Mouse (Mus musculus) lung, embryonic 15.5 days (tissue): Measurements from ENCODE around the gene C130026I21Rik. TPM values are rescaled to one million over a fixed set of nuclear protein-coding genes. Genes with fewer than 3 reads are reported as not detected.
A peak's percentile ranks its signal among the peaks of the same experiment; 100 is the strongest.
"Not testable (repeated sequence)": the region's sequence is repeated elsewhere in the genome, so short reads cannot be mapped to it uniquely, and the experiment has no call there.

Experiments used
- ATAC-seq: fragments of 200-750 bp; cut with Nextera tagmentation; 2 replicates; pipeline ENCODE4 v1.8.0; 2017; ENCODE audit warnings: moderate number of reproducible peaks, borderline replicate concordance; ENCODE audit not compliant: low FRiP score, low TSS enrichment; ENCODE audit errors: extremely low read depth
- H3K27ac ChIP-seq: fragments of 300-500 bp; sonication (generic); 2 replicates; pipeline ENCODE4 v1.5.1; 2015; ENCODE audit warnings: moderate library complexity, mild to moderate bottlenecking, inconsistent platforms
- H3K27me3 ChIP-seq: fragments of 300-500 bp; sonication (generic); 2 replicates; pipeline ENCODE4 v1.6.1; 2015; ENCODE audit warnings: inconsistent platforms
- H3K36me3 ChIP-seq: fragments of 300-500 bp; sonication (generic); 2 replicates; pipeline ENCODE4 v1.6.1; 2015; ENCODE audit warnings: inconsistent platforms
- H3K4me1 ChIP-seq: fragments of 300-500 bp; sonication (generic); 2 replicates; pipeline ENCODE4 v1.6.1; 2015; ENCODE audit warnings: inconsistent platforms
- H3K4me2 ChIP-seq: fragments of 300-500 bp; sonication (generic); 2 replicates; pipeline ENCODE4 v1.6.1; 2015; ENCODE audit warnings: inconsistent platforms, mild to moderate bottlenecking, moderate library complexity
- H3K4me3 ChIP-seq: fragments of 300-500 bp; sonication (generic); 2 replicates; pipeline ENCODE4 v1.5.1; 2015; ENCODE audit warnings: mild to moderate bottlenecking, inconsistent platforms
- H3K9ac ChIP-seq: fragments of 300-500 bp; sonication (generic); 2 replicates; pipeline ENCODE4 v1.6.1; 2015; ENCODE audit warnings: inconsistent platforms
- H3K9me3 ChIP-seq: fragments of 300-500 bp; sonication (generic); 2 replicates; pipeline ENCODE4 v1.6.1; 2016; ENCODE audit warnings: inconsistent platforms
- WGBS: fragments of 180-500 bp; shearing (Covaris S2); methylation state at CpG from one replicate; pipeline ENCODE4 v1.1.7; 2015; 5-methylcytosine and 5-hydroxymethylcytosine counted together
- polyA plus RNA-seq: library from polyadenylated mRNA; unstranded; fragments of >200 nt; fragmentation: Nextera tagmentation; extraction: Ambion mirVana; gene quantifications from 2 replicates; pipeline ENCODE4 v1.2.1, GENCODE M21; 2015

The C130026I21Rik gene
- 0.25 and 0.44 TPM in 2 replicates for polyA plus RNA-seq

GRCm38 (mm10) chr1:85270466-85270865 is at the start of gene C130026I21Rik:
C130026I21Rik (minus strand) TSS chr1:85270566.
- no CpG with 5 or more reads among the region's 6 CpGs for WGBS
- not testable (repeated sequence) for H3K4me1 ChIP-seq, H3K27ac ChIP-seq, H3K4me2 ChIP-seq, H3K4me3 ChIP-seq, H3K9me3 ChIP-seq, ATAC-seq, H3K36me3 ChIP-seq, H3K27me3 ChIP-seq, H3K9ac ChIP-seq

DNA sequence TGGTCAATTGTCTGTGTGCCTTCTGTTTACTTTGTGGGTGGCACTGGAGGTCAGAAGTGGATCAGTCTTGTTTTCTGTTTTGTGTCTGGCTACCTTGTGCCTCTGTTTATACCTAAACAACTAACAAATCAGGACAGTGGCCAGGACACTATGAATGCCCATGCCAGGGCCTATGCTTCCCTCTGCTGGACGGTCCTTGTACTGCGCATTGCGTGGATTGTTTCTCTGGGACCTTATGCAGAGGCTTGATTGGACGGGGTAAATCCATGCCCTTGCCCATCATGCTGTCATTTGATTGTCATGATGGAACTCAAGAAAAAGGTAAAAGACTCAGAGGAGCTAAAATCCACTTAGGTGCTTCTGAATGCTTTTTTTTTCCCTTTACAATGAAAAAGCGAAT is 16.7 kb upstream of the C130026I21Rik start:
- not testable (repeated sequence) for H3K27me3 ChIP-seq, H3K9ac ChIP-seq, H3K27ac ChIP-seq, H3K4me1 ChIP-seq, H3K36me3 ChIP-seq, H3K9me3 ChIP-seq, H3K4me3 ChIP-seq, ATAC-seq, H3K4me2 ChIP-seq
- WGBS = 43% methylated on average over 4 of the region's 5 CpGs

- H3K27me3 ChIP-seq, H3K9me3 ChIP-seq, H3K9ac ChIP-seq, H3K27ac ChIP-seq, H3K36me3 ChIP-seq, H3K4me1 ChIP-seq, ATAC-seq, H3K4me3 ChIP-seq, H3K4me2 ChIP-seq: not testable (repeated sequence)
- 70% methylated on average over 4 of the region's 5 CpGs for WGBS
Measured at GRCm38 (mm10) chr1:85276421-85276820, 6.1 kb upstream of the C130026I21Rik start.

DNA sequence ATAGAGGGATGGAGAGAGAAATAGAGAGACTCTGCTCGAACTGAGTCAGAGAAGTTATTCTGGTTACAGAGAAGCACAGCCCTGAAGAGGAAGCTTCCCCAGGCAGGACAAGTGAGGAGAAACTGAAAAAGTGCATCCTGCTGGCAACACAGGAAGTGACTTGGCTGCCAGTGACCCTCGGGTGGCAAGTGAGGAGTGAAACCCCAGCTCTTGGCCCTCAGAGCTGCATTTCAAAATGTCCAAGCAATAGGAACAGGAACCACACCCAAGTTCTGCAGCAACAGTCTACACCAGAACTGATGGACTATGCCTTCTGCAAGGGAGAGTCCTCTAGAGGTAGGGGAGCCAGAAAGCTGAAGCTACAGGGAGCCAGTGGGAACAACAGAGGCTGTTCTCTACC is 11.7 kb downstream of the C130026I21Rik start:
- not testable (repeated sequence) for H3K27ac ChIP-seq, H3K9ac ChIP-seq, H3K4me2 ChIP-seq, H3K4me3 ChIP-seq, ATAC-seq, H3K36me3 ChIP-seq, H3K4me1 ChIP-seq, H3K9me3 ChIP-seq, H3K27me3 ChIP-seq
- WGBS = 54% methylated on average over 2 of the region's 2 CpGs

DNA sequence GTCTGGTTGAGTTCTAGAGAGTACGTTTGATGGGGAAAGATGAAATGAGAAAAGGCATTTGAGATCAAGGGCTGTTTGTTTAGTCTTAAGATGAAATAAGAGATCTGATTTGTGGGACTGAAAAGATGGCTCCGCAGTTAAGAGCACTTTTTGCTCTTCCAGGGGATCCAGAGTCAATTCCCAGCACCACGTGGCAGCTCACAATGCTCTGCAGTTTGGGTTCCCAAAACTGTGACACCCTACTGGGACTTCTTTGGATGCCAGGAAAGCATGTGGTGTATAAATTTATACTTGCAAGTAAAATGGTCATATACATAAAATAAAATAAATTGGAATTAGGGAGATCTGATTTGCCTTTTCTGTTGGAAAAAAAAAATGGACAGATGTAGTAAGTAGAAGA is 15.1 kb downstream of the C130026I21Rik start:
- WGBS = 53% methylated on average over 2 of the region's 3 CpGs
- H3K4me1 ChIP-seq, H3K27ac ChIP-seq, H3K9ac ChIP-seq, H3K27me3 ChIP-seq, H3K9me3 ChIP-seq, H3K4me3 ChIP-seq, H3K36me3 ChIP-seq, H3K4me2 ChIP-seq, ATAC-seq: not testable (repeated sequence)

- peaks cover 13% of the 10 kb centered on the region for H3K9me3 ChIP-seq
- WGBS = 73% methylated on average over 4 of the region's 4 CpGs
- H3K9ac ChIP-seq, H3K4me2 ChIP-seq, H3K27ac ChIP-seq, ATAC-seq, H3K4me1 ChIP-seq, H3K36me3 ChIP-seq, H3K27me3 ChIP-seq, H3K4me3 ChIP-seq: not testable (repeated sequence)
Measured at GRCm38 (mm10) chr1:85251211-85251610, 19.2 kb downstream of the C130026I21Rik start.

GRCm38 (mm10) chr1:85248985-85249384 is 21.4 kb downstream of the C130026I21Rik start:
- 57% methylated on average over 3 of the region's 3 CpGs for WGBS
- H3K9me3 ChIP-seq = peaks cover 13% of the 10 kb centered on the region
- not testable (repeated sequence) for H3K27ac ChIP-seq, H3K4me2 ChIP-seq, H3K36me3 ChIP-seq, H3K4me1 ChIP-seq, H3K27me3 ChIP-seq, H3K9ac ChIP-seq, H3K4me3 ChIP-seq
- 0 out of 2 replicates have a peak, but pooled peaks have one; percentile 27 for ATAC-seq

DNA sequence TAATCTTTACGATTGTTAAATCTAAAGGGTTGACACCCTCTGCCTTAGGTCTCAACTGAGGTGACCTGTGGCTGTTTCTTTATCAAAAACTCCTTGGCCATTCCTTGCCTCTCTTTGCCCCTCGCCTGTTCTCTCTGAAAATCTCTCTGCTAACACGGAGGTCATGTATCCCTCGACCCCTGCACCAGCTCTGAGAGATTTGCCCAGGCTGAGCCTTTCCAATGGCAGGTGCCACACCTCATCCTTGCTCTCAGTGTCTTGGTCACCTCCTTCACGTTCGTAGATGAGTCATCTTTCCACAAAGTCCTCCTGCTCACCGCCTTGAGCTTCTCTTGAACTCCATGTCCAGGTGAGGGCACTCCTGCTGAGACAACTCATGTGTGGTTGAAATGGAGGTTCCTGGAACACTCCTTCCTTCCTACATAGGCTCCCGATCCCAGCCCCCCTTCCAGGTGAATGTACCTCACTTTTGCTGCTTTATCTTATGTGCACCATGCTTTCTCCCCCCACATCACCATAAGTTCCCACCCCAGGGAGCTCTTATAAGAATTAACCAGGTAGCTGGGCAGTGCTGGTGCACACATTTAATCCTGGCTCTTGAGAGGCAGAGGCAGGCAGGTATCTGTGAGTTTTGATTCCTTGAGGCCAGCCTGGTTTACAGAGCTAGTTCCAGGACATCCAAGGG is 23.4 kb downstream of the C130026I21Rik start:
- ATAC-seq = not testable (repeated sequence)

DNA sequence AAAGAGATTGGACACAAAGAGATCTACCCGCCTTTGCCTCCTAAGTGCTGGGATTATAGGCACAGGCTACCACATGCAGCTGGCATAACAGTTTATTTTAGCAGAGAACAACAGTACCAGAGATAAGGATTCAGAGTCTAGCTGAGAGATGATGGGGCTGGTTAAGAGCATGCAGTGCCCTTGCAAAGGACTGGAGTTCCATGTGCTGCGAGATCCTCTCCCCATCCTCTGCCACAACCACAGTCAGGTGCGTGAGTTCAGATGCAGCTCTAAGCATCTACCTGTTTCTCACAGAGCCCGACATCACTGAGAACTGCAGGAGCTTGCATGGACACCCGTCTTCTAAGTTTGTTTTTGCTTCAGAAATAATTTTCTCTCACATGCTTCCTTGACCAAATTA is 24.1 kb downstream of the C130026I21Rik start:
- not testable (repeated sequence) for H3K36me3 ChIP-seq, ATAC-seq, H3K4me3 ChIP-seq, H3K27ac ChIP-seq, H3K9ac ChIP-seq, H3K27me3 ChIP-seq, H3K4me1 ChIP-seq, H3K4me2 ChIP-seq
- peaks cover 13% of the 10 kb centered on the region for H3K9me3 ChIP-seq
- 78% methylated on average over 5 of the region's 5 CpGs for WGBS

More for the DNA sequence above, 23.4 kb downstream of the C130026I21Rik start:
- not testable (repeated sequence) for H3K4me3 ChIP-seq, H3K36me3 ChIP-seq, H3K4me1 ChIP-seq, H3K27ac ChIP-seq, H3K4me2 ChIP-seq, H3K9ac ChIP-seq, H3K27me3 ChIP-seq
- H3K9me3 ChIP-seq = peaks cover 13% of the 10 kb centered on the region
- WGBS = 62% methylated on average over 8 of the region's 8 CpGs

GRCm38 (mm10) chr1:85244941-85245340 is 25.4 kb downstream of the C130026I21Rik start:
- H3K27me3 ChIP-seq, ATAC-seq, H3K4me2 ChIP-seq, H3K4me3 ChIP-seq, H3K4me1 ChIP-seq, H3K27ac ChIP-seq, H3K36me3 ChIP-seq, H3K9ac ChIP-seq: not testable (repeated sequence)
- peaks cover 13% of the 10 kb centered on the region for H3K9me3 ChIP-seq
- WGBS = 51% methylated on average over 4 of the region's 4 CpGs

DNA sequence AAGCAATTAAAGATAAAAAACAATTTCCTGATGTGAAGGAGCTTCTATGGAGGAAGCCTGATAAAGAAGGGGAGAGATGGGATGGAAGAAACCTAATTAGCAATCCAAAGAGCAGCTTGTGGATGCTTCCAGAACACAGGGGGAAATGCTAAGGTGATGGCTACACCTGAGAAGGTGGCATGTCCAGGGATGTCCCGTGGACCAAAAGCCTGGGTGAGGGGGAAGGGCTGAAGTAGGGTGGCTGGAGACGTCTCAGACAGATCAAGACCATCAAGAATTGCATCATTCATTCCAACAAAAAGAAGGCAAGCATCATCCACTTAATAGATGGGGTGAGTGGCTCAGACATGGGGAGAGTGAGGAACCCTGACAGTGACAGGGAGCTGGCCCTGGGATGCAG is 27.3 kb downstream of the C130026I21Rik start:
- H3K27ac ChIP-seq, H3K4me3 ChIP-seq, H3K4me1 ChIP-seq, H3K36me3 ChIP-seq, H3K27me3 ChIP-seq, ATAC-seq, H3K9ac ChIP-seq, H3K4me2 ChIP-seq: not testable (repeated sequence)
- peaks cover 10% of the 10 kb centered on the region; the same call in 1 of the 2 replicates for H3K9me3 ChIP-seq
- WGBS = 56% methylated on average over 2 of the region's 2 CpGs

GRCm38 (mm10) chr1:85239018-85239775 is 31.2 kb downstream of the C130026I21Rik start:
- H3K4me1 ChIP-seq, H3K27me3 ChIP-seq, H3K9ac ChIP-seq, H3K27ac ChIP-seq, H3K4me2 ChIP-seq, H3K4me3 ChIP-seq, H3K9me3 ChIP-seq, ATAC-seq, H3K36me3 ChIP-seq: not testable (repeated sequence)
- 68% methylated on average over 4 of the region's 4 CpGs for WGBS
